Mouse (Mus musculus): ENCODE results near the gene Cacng3. TPM values are rescaled to one million over a fixed set of nuclear protein-coding genes. Genes with fewer than 3 reads are reported as not detected.

Gene Cacng3
- polyA plus RNA-seq, 1 experiment, result 7.1 TPM

GRCm38 (mm10) chr7:122803839-122804496, 133.7 kb downstream of the Cacng3 start:
- no peak for TF ChIP-seq POLR2A (IDR thresholded peaks at IDR 0.05; ENCODE audit: borderline replicate concordance, insufficient read depth, low read length)
- no peak for TF ChIP-seq CTCF (IDR thresholded peaks at IDR 0.05; ENCODE audit: borderline replicate concordance, insufficient read depth, low read depth, low read length)
- H3K4me1 ChIP-seq (ENCODE audit: control insufficient read depth, insufficient read depth, low read length), result no peaks in the 10 kb centered on the region
- no peak overlapping the region for H3K4me3 ChIP-seq (replicated peaks; ENCODE audit: insufficient read depth, low read depth, low read length)
- DNase-seq, result peak; percentile 12 to 14
- H3K27me3 ChIP-seq (ENCODE audit: control insufficient read depth, insufficient read depth, low read length), result no peaks in the 10 kb centered on the region
- WGBS, result 8% methylated on average over 9 of the region's 9 CpGs
- H3K27ac ChIP-seq (ENCODE audit: insufficient read depth, low read length), result no peak overlapping the region

- Histone ChIP-seq H3K27ac (ENCODE audit: insufficient read depth, low read length) (no peak overlapping the region), H3K4me3 (replicated peaks; ENCODE audit: insufficient read depth, low read depth, low read length) (no peak overlapping the region), H3K4me1 (ENCODE audit: control insufficient read depth, insufficient read depth, low read length) (no peaks in the 10 kb centered on the region), H3K27me3 (ENCODE audit: control insufficient read depth, insufficient read depth, low read length) (no peaks in the 10 kb centered on the region)
- 86% methylated on average over 5 of the region's 5 CpGs for WGBS
- no peak for DNase-seq
- TF ChIP-seq CTCF (IDR thresholded peaks at IDR 0.05; ENCODE audit: borderline replicate concordance, insufficient read depth, low read depth, low read length), result no peak
- no peak for TF ChIP-seq POLR2A (IDR thresholded peaks at IDR 0.05; ENCODE audit: borderline replicate concordance, insufficient read depth, low read length)
Measured at GRCm38 (mm10) chr7:122806531-122806930, 136.2 kb downstream of the Cacng3 start.

GRCm38 (mm10) chr7:122813724-122814123, 143.4 kb downstream of the Cacng3 start:
- H3K4me3 ChIP-seq (replicated peaks; ENCODE audit: insufficient read depth, low read depth, low read length), result no peak overlapping the region
- H3K27me3 ChIP-seq (ENCODE audit: control insufficient read depth, insufficient read depth, low read length), result no peaks in the 10 kb centered on the region
- no peak overlapping the region for H3K27ac ChIP-seq (ENCODE audit: insufficient read depth, low read length)
- H3K4me1 ChIP-seq (ENCODE audit: control insufficient read depth, insufficient read depth, low read length), result no peaks in the 10 kb centered on the region
- WGBS, result 63% methylated on average over 1 of the region's 1 CpGs
- DNase-seq, result no peak
- TF ChIP-seq CTCF (IDR thresholded peaks at IDR 0.05; ENCODE audit: borderline replicate concordance, insufficient read depth, low read depth, low read length), result no peak
- no peak for TF ChIP-seq POLR2A (IDR thresholded peaks at IDR 0.05; ENCODE audit: borderline replicate concordance, insufficient read depth, low read length)

- no peaks in the 10 kb centered on the region for H3K4me1 ChIP-seq (ENCODE audit: control insufficient read depth, insufficient read depth, low read length)
- DNase-seq, result no peak
- no peaks in the 10 kb centered on the region for H3K27me3 ChIP-seq (ENCODE audit: control insufficient read depth, insufficient read depth, low read length)
- H3K27ac ChIP-seq (ENCODE audit: insufficient read depth, low read length), result no peak overlapping the region
- WGBS, result 90% methylated on average over 7 of the region's 7 CpGs
- TF ChIP-seq CTCF (IDR thresholded peaks at IDR 0.05; ENCODE audit: borderline replicate concordance, insufficient read depth, low read depth, low read length) (no peak), POLR2A (IDR thresholded peaks at IDR 0.05; ENCODE audit: borderline replicate concordance, insufficient read depth, low read length) (no peak)
- H3K4me3 ChIP-seq (replicated peaks; ENCODE audit: insufficient read depth, low read depth, low read length), result no peak overlapping the region
Measured at GRCm38 (mm10) chr7:122817565-122817964, 147.3 kb downstream of the Cacng3 start.

Data from cerebellum, adult 2 months (tissue).